Mouse (Mus musculus): Measurements from ENCODE around the gene Cox6a1. TPM values are rescaled to one million over a fixed set of nuclear protein-coding genes. Genes with fewer than 3 reads are reported as not detected.

The Cox6a1 gene
- polyA plus RNA-seq, 1 experiment, result 319 TPM

DNA sequence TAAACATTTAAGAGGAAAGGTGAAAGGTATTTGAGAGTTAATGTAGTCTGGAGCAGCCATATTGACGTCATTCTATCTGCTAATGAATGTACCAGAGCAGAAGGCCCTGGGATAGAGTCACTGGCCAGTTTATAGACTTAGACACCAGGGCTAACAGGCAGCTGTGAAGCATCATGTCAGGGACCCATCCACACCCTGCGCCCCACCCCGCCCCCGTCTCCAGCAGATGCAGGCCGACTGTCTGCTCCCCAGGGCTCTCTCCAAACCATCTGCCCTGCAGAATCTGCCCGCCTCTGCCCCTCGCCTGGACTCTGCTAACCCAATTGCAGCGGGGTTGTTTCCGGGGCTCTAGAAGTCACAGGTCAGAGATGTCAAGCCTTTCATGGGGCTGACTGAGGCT, 23.0 kb upstream of the Cox6a1 start:
- H3K27ac ChIP-seq (ENCODE audit: insufficient read depth, low read length), result peak overlapping the region; percentile 4; the same call in 1 of the 2 replicates
- H3K4me3 ChIP-seq (ENCODE audit: low read depth, low read length), result no peak overlapping the region
- H3K36me3 ChIP-seq (ENCODE audit: control insufficient read depth, insufficient read depth, low read length, poor library complexity, severe bottlenecking), result no peaks in the 10 kb centered on the region
- no peaks in the 10 kb centered on the region for H3K9me3 ChIP-seq (replicated peaks; ENCODE audit: control insufficient read depth, insufficient read depth, low read length, poor library complexity, severe bottlenecking)
- peaks cover 10% of the 10 kb centered on the region for H3K4me1 ChIP-seq (ENCODE audit: control insufficient read depth, insufficient read depth, low read length)
- TF ChIP-seq POLR2A (IDR thresholded peaks at IDR 0.05; ENCODE audit: insufficient read depth, low read length) (no peak), EP300 (IDR thresholded peaks at IDR 0.05; ENCODE audit: insufficient read depth, low read depth, low read length) (no peak), CTCF (IDR thresholded peaks at IDR 0.05; ENCODE audit: low read depth, low read length) (no peak)
- H3K9ac ChIP-seq (ENCODE audit: low read depth, poor library complexity, severe bottlenecking), result no peak overlapping the region
- no peaks in the 10 kb centered on the region for H3K27me3 ChIP-seq (ENCODE audit: control insufficient read depth, insufficient read depth, low read length, poor library complexity, severe bottlenecking)

DNA sequence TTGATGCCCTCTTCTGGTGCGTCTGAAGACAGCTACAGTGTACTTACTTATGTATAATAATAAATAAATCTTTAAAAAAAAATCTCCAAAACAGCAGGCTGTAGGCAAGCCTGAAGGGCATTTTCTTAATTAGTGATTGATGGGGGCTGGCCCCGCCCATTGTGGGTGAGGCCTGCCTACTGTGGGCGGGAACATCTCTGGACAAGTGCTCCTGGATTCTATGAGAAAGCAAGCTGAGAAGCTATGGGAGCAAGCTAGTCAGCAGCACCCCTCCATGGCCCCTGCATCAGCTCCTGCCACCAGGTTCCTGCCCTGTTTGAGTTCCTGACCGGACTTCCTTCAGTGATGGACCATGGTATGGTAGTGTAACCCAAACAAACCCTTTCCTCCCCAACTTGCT, 16.0 kb upstream of the Cox6a1 start:
- H3K27me3 ChIP-seq (ENCODE audit: control insufficient read depth, insufficient read depth, low read length, poor library complexity, severe bottlenecking), result no peaks in the 10 kb centered on the region
- H3K36me3 ChIP-seq (ENCODE audit: control insufficient read depth, insufficient read depth, low read length, poor library complexity, severe bottlenecking), result no peaks in the 10 kb centered on the region
- TF ChIP-seq CTCF (IDR thresholded peaks at IDR 0.05; ENCODE audit: low read depth, low read length) (no peak), EP300 (IDR thresholded peaks at IDR 0.05; ENCODE audit: insufficient read depth, low read depth, low read length) (no peak), POLR2A (IDR thresholded peaks at IDR 0.05; ENCODE audit: insufficient read depth, low read length) (no peak)
- H3K9me3 ChIP-seq (replicated peaks; ENCODE audit: control insufficient read depth, insufficient read depth, low read length, poor library complexity, severe bottlenecking), result no peaks in the 10 kb centered on the region
- peaks cover 4% of the 10 kb centered on the region for H3K4me1 ChIP-seq (ENCODE audit: control insufficient read depth, insufficient read depth, low read length)
- no peak overlapping the region for H3K27ac ChIP-seq (ENCODE audit: insufficient read depth, low read length)
- H3K4me3 ChIP-seq (ENCODE audit: low read depth, low read length), result no peak overlapping the region
- no peak overlapping the region for H3K9ac ChIP-seq (ENCODE audit: low read depth, poor library complexity, severe bottlenecking)

DNA sequence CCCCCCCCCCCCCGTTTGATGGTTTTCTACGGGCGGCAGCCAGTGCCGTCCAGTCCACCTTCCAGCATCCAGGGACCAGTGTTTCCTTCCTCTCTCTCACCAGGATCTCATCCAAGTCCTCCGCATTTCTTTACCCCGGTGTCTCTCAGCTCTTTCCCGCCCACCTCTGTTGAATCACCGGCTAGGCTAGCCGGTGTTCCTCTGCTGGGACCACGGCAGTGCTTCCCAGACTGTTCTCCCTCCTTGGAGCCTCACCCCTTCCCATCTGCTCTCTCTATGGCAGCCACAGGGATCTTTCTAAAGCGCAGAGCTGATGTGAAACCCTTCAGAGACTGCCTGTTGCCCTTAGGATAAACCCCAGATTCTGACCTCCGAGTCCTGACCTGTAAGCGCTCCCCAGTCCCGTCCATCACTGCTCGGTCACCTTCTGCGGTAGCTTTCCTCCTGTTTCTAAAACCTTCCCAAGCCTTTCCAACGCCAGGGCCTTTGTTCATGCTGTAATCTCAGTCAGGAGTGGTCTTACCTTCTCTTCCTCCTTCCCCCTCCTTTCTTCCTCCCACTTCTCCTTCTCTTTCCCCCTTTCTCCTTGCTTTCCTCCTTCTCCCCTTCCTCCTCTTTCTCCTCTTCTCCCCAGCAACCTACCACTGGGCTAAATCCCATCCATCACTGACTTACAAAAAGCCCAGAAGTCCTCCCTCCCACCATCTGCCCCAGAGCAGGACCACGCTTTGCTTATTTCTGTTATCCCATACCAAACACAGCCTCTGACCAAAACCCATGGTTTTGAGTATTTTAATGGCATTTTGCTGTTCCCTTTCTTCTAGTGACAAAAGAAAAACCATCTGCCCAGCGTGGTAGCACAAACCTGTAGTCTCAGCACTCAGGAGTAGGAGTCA, 14.3 kb upstream of the Cox6a1 start:
- H3K27ac ChIP-seq (ENCODE audit: insufficient read depth, low read length), result 0 out of 2 replicates have a peak overlapping the region, but pooled peaks have one; percentile 9
- H3K4me1 ChIP-seq (ENCODE audit: control insufficient read depth, insufficient read depth, low read length), result peaks cover 2% of the 10 kb centered on the region
- no peak overlapping the region for H3K4me3 ChIP-seq (ENCODE audit: low read depth, low read length)
- no peaks in the 10 kb centered on the region for H3K36me3 ChIP-seq (ENCODE audit: control insufficient read depth, insufficient read depth, low read length, poor library complexity, severe bottlenecking)
- H3K27me3 ChIP-seq (ENCODE audit: control insufficient read depth, insufficient read depth, low read length, poor library complexity, severe bottlenecking), result no peaks in the 10 kb centered on the region
- TF ChIP-seq CTCF (IDR thresholded peaks at IDR 0.05; ENCODE audit: low read depth, low read length) (no peak), POLR2A (IDR thresholded peaks at IDR 0.05; ENCODE audit: insufficient read depth, low read length) (no peak), EP300 (IDR thresholded peaks at IDR 0.05; ENCODE audit: insufficient read depth, low read depth, low read length) (no peak)
- 0 out of 2 replicates have a peak overlapping the region, but pooled peaks have one; percentile 8 for H3K9ac ChIP-seq (ENCODE audit: low read depth, poor library complexity, severe bottlenecking)
- H3K9me3 ChIP-seq (replicated peaks; ENCODE audit: control insufficient read depth, insufficient read depth, low read length, poor library complexity, severe bottlenecking), result no peaks in the 10 kb centered on the region

- Histone ChIP-seq H3K4me1 (ENCODE audit: control insufficient read depth, insufficient read depth, low read length) (peaks cover 2% of the 10 kb centered on the region), H3K27ac (ENCODE audit: insufficient read depth, low read length) (no peak overlapping the region), H3K4me3 (ENCODE audit: low read depth, low read length) (peak overlapping the region; percentile 8; the same call in 1 of the 2 replicates), H3K27me3 (ENCODE audit: control insufficient read depth, insufficient read depth, low read length, poor library complexity, severe bottlenecking) (no peaks in the 10 kb centered on the region), H3K9me3 (replicated peaks; ENCODE audit: control insufficient read depth, insufficient read depth, low read length, poor library complexity, severe bottlenecking) (no peaks in the 10 kb centered on the region), H3K36me3 (ENCODE audit: control insufficient read depth, insufficient read depth, low read length, poor library complexity, severe bottlenecking) (no peaks in the 10 kb centered on the region), H3K9ac (ENCODE audit: low read depth, poor library complexity, severe bottlenecking) (no peak overlapping the region)
- TF ChIP-seq EP300 (IDR thresholded peaks at IDR 0.05; ENCODE audit: insufficient read depth, low read depth, low read length) (no peak), POLR2A (IDR thresholded peaks at IDR 0.05; ENCODE audit: insufficient read depth, low read length) (no peak), CTCF (IDR thresholded peaks at IDR 0.05; ENCODE audit: low read depth, low read length) (no peak)
Measured at GRCm38 (mm10) chr5:115362216-115362615, 13.4 kb upstream of the Cox6a1 start.

GRCm38 (mm10) chr5:115359851-115360372, 11.1 kb upstream of the Cox6a1 start:
- TF ChIP-seq POLR2A (IDR thresholded peaks at IDR 0.05; ENCODE audit: insufficient read depth, low read length) (no peak), EP300 (IDR thresholded peaks at IDR 0.05; ENCODE audit: insufficient read depth, low read depth, low read length) (no peak), CTCF (IDR thresholded peaks at IDR 0.05; ENCODE audit: low read depth, low read length) (no peak)
- no peak overlapping the region for H3K4me3 ChIP-seq (ENCODE audit: low read depth, low read length)
- H3K4me1 ChIP-seq (ENCODE audit: control insufficient read depth, insufficient read depth, low read length), result no peaks in the 10 kb centered on the region
- H3K9me3 ChIP-seq (replicated peaks; ENCODE audit: control insufficient read depth, insufficient read depth, low read length, poor library complexity, severe bottlenecking), result no peaks in the 10 kb centered on the region
- peak overlapping the region; percentile 11; the same call in 1 of the 2 replicates for H3K9ac ChIP-seq (ENCODE audit: low read depth, poor library complexity, severe bottlenecking)
- no peak overlapping the region for H3K27ac ChIP-seq (ENCODE audit: insufficient read depth, low read length)
- H3K27me3 ChIP-seq (ENCODE audit: control insufficient read depth, insufficient read depth, low read length, poor library complexity, severe bottlenecking), result no peaks in the 10 kb centered on the region
- H3K36me3 ChIP-seq (ENCODE audit: control insufficient read depth, insufficient read depth, low read length, poor library complexity, severe bottlenecking), result no peaks in the 10 kb centered on the region

GRCm38 (mm10) chr5:115359438-115359837, 10.7 kb upstream of the Cox6a1 start:
- H3K4me3 ChIP-seq (ENCODE audit: low read depth, low read length), result no peak overlapping the region
- no peak for TF ChIP-seq CTCF (IDR thresholded peaks at IDR 0.05; ENCODE audit: low read depth, low read length)
- no peak for TF ChIP-seq POLR2A (IDR thresholded peaks at IDR 0.05; ENCODE audit: insufficient read depth, low read length)

More at GRCm38 (mm10) chr5:115359438-115359837, 10.7 kb upstream of the Cox6a1 start:
- Histone ChIP-seq H3K27ac (ENCODE audit: insufficient read depth, low read length) (peak overlapping the region; percentile 76), H3K9ac (ENCODE audit: low read depth, poor library complexity, severe bottlenecking) (peak overlapping the region; percentile 11; the same call in 1 of the 2 replicates), H3K9me3 (replicated peaks; ENCODE audit: control insufficient read depth, insufficient read depth, low read length, poor library complexity, severe bottlenecking) (no peaks in the 10 kb centered on the region), H3K27me3 (ENCODE audit: control insufficient read depth, insufficient read depth, low read length, poor library complexity, severe bottlenecking) (no peaks in the 10 kb centered on the region), H3K4me1 (ENCODE audit: control insufficient read depth, insufficient read depth, low read length) (no peaks in the 10 kb centered on the region), H3K36me3 (ENCODE audit: control insufficient read depth, insufficient read depth, low read length, poor library complexity, severe bottlenecking) (no peaks in the 10 kb centered on the region)

Data from ES-Bruce4 (cell line).